Mouse (Mus musculus): ENCODE results near the gene Sipa1l3.

DNA sequence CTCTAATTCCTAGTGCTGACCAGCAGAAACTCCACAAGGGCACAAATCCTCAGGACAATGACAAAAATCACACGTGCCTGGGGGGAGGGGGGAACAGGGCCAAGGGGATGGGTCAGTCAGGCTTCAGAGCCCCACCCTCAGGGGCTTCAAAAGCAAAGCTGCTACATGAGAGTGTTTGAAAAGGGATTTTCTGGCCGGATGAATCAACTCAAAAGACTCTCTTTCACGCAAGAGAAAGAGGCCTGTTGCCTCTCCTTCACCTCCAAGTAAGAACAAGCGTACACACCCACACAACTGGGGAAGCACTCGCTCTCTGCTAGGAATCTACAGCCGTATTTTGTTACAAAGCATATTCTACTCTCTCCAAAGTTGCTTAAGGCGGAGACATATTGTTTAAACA is 28.6 kb downstream of the Sipa1l3 start:
- TF ChIP-seq CTCF (IDR thresholded peaks at IDR 0.05; ENCODE audit: low read depth), result no peak
- no peak for TF ChIP-seq EP300 (optimal IDR thresholded peaks at IDR 0.05)

All from stomach, postnatal 0 days (tissue).